Mouse (Mus musculus) ES-Bruce4 (cell line): Measurements from ENCODE around the gene Myt1l.

Experiments used
- CTCF ChIP-seq: IDR thresholded peaks from one replicate; pipeline ENCODE4 v1.8.1; 2011; ENCODE audit warnings: low read depth, low read length
- EP300 ChIP-seq: IDR thresholded peaks from 2 replicates; pipeline ENCODE4 v1.6.1; 2011; ENCODE audit warnings: low read depth, low read length; ENCODE audit not compliant: insufficient read depth
- POLR2A ChIP-seq: IDR thresholded peaks from one replicate; pipeline ENCODE4 v1.8.1; 2011; ENCODE audit warnings: low read length; ENCODE audit not compliant: insufficient read depth

GRCm38 (mm10) chr12:29708166-29708565, 180.0 kb downstream of the Myt1l start:
- TF ChIP-seq POLR2A = no peak
- no peak for TF ChIP-seq CTCF
- TF ChIP-seq EP300 = no peak
